In the genomic region with DNA sequence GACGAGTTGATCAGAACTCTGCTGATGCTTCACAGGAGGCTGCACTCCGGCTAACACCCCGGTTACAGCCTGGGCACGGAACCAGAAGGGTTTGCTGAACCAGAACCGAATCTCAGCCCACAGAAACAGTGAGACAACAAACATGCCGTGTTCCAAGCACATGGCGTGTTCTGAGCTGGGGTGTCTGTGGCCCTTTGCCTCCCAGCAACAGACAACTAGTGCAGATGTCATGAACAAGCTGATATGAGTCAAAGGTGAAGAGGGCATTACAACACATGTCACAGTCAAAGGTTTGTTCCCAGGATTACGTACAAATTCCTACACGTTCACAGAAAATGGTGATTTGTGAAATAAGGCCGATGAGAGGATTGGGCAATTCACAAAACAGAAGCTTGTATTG, we compare ENCODE assay signal across 18 mouse cellular contexts.
DNase-seq lines count a peak whose midpoint lies in the region; TF ChIP-seq lines count a peak whose summit lies in the region.
"Had no signal": no experiment of that assay in that cellular context is flagged by ENCODE, and none has a peak within 500 bp of the region (broad histone marks: within the 10 kb centered on the region; RNA-seq: fewer than 3 reads in every experiment).

No protein-coding gene starts in this region.

- intact Hi-C loops in left cerebral cortex, adult 2 months (cut with DNase I) = no loop called here

- DNase-seq in adrenal gland, adult 8-10 months = peak; percentile 9
- no peak for DNase-seq in adrenal gland, adult 18-20 months (ENCODE audit: low spot score in 2 of 2)
- DNase-seq in ovary, postnatal 36 days (ENCODE audit: low spot score) = peak; percentile 22
- no peak for DNase-seq in ovary, postnatal 10 days (ENCODE audit: low spot score)
- DNase-seq in layer of hippocampus, postnatal 14 days (ENCODE audit: low spot score in 2 of 2) = peak; percentile 3 to 10
- no peak for DNase-seq in gastrocnemius, postnatal 4 days (ENCODE audit: low spot score in 2 of 2)
- no peak for DNase-seq in cerebellum, adult 9-11 months
- no peak for DNase-seq in left cerebral cortex, adult 2 months (ENCODE audit: extremely low spot score in 1 of 2, low spot score in 2 of 2)
- DNase-seq: gastrocnemius, adult 2 months; heart, postnatal 4 days; kidney, adult 9 months; spleen, adult 18-20 months; thymus, postnatal 14 days had no signal

- TF ChIP-seq CTCF in left cerebral cortex, adult 2 months (IDR thresholded peaks at IDR 0.05) = no peak

- H3K4me3 ChIP-seq in left cerebral cortex, adult 2 months = no peak overlapping the region
- H3K4me3 ChIP-seq: embryonic facial prominence, embryonic 10.5 days; erythroblast, embryonic 14.5 days; gastrocnemius, adult 2 months; stomach, embryonic 15.5 days had no signal

- no peak overlapping the region for H3K27ac ChIP-seq in left cerebral cortex, adult 2 months
- H3K27ac ChIP-seq: embryonic facial prominence, embryonic 10.5 days; gastrocnemius, adult 2 months; hindbrain, postnatal 0 days; liver, embryonic 14.5 days; stomach, embryonic 15.5 days had no signal

Comparison
In these comparisons a context has a peak if more than half of its experiments do, and no peak if none do; other contexts are left out.
1. DNase-seq: peak in adrenal gland, adult 8-10 months (single experiment), ovary, postnatal 36 days (single experiment) and layer of hippocampus, postnatal 14 days (2 of 2); none in adrenal gland, adult 18-20 months (0 of 2), ovary, postnatal 10 days (single experiment), gastrocnemius, postnatal 4 days (0 of 2), cerebellum, adult 9-11 months (single experiment) and left cerebral cortex, adult 2 months (0 of 2).